Mouse (Mus musculus) heart, embryonic 12.5 days (tissue): ENCODE results near the gene Vsig2. TPM values are rescaled to one million over a fixed set of nuclear protein-coding genes. Genes with fewer than 3 reads are reported as not detected.

Experiments
- ATAC-seq: fragments of 200-750 bp; cut with Nextera tagmentation; 2 replicates; pipeline ENCODE4 v1.8.0; 2017; ENCODE audit warnings: moderate TSS enrichment, moderate library complexity; ENCODE audit not compliant: insufficient number of reproducible peaks, low FRiP score
- H3K27ac ChIP-seq: fragments of 300-500 bp; sonication (generic); 2 replicates; pipeline ENCODE4 v1.5.1; 2016; ENCODE audit warnings: mild to moderate bottlenecking, moderate library complexity; ENCODE audit not compliant: poor library complexity, severe bottlenecking
- H3K27me3 ChIP-seq: fragments of 300-500 bp; sonication (generic); replicated peaks from 2 replicates; pipeline ENCODE4 v1.6.1; 2016; ENCODE audit warnings: mild to moderate bottlenecking, moderate library complexity
- H3K36me3 ChIP-seq: fragments of 300-500 bp; sonication (generic); 2 replicates; pipeline ENCODE4 v1.6.1; 2016; ENCODE audit warnings: mild to moderate bottlenecking, moderate library complexity
- H3K4me1 ChIP-seq: fragments of 300-500 bp; sonication (generic); replicated peaks from 2 replicates; pipeline ENCODE4 v1.6.1; 2016; ENCODE audit warnings: mild to moderate bottlenecking
- H3K4me2 ChIP-seq: fragments of 300-500 bp; sonication (generic); 2 replicates; pipeline ENCODE4 v1.6.1; 2016; ENCODE audit warnings: mild to moderate bottlenecking, moderate library complexity
- H3K4me3 ChIP-seq: fragments of 300-500 bp; sonication (generic); 2 replicates; pipeline ENCODE4 v1.5.1; 2016; ENCODE audit warnings: mild to moderate bottlenecking
- H3K9ac ChIP-seq: fragments of 300-500 bp; sonication (generic); 2 replicates; pipeline ENCODE4 v1.6.1; 2016; ENCODE audit warnings: mild to moderate bottlenecking, moderate library complexity
- H3K9me3 ChIP-seq: fragments of 300-500 bp; sonication (generic); replicated peaks from 2 replicates; pipeline ENCODE4 v1.6.1; 2016; ENCODE audit warnings: mild to moderate bottlenecking, moderate library complexity
- WGBS: fragments of 180-500 bp; shearing (Covaris S2); methylation state at CpG from one replicate; pipeline ENCODE4 v1.1.7; 2016; 5-methylcytosine and 5-hydroxymethylcytosine counted together
- polyA plus RNA-seq: library from polyadenylated mRNA; unstranded; fragments of >200 nt; fragmentation: Nextera tagmentation; extraction: Ambion mirVana; gene quantifications from 2 replicates; pipeline ENCODE4 v1.2.1, GENCODE M21; 2016

Vsig2 gene
- polyA plus RNA-seq, 1 experiment from 2014 or later, result 1.9 TPM

- no peaks in the 10 kb centered on the region for H3K9me3 ChIP-seq
- WGBS, result 2% methylated on average over 23 of the region's 23 CpGs
- H3K4me2 ChIP-seq, result peak overlapping the region; percentile 93
- H3K36me3 ChIP-seq, result no peaks in the 10 kb centered on the region
- H3K4me1 ChIP-seq, result peaks cover 24% of the 10 kb centered on the region
- H3K9ac ChIP-seq, result peak overlapping the region; percentile 41
- ATAC-seq, result peak; percentile 23
- peaks cover 54% of the 10 kb centered on the region for H3K27me3 ChIP-seq
- H3K27ac ChIP-seq, result no peak overlapping the region
- H3K4me3 ChIP-seq, result peak overlapping the region; percentile 50
Measured at GRCm38 (mm10) chr9:37551751-37552531, 12.9 kb downstream of the Vsig2 start.

GRCm38 (mm10) chr9:37552536-37553293 lies 13.7 kb downstream of the Vsig2 start, which contains the start of gene Nrgn:
Gene Nrgn, minus strand, starts transcription at chr9:37552904.
- peak; percentile 80 for ATAC-seq
- H3K27me3 ChIP-seq, result peaks cover 54% of the 10 kb centered on the region
- H3K27ac ChIP-seq, result no peak within 1 kb of the TSS

GRCm38 (mm10) chr9:37554279-37554678 lies 15.2 kb downstream of the Vsig2 start:
- H3K27ac ChIP-seq, result no peak overlapping the region
- no peak overlapping the region for H3K4me3 ChIP-seq
- H3K9ac ChIP-seq, result no peak overlapping the region
- peaks cover 42% of the 10 kb centered on the region for H3K27me3 ChIP-seq
- no peak for ATAC-seq
- WGBS, result 74% methylated on average over 1 of the region's 1 CpGs
- H3K4me1 ChIP-seq, result peaks cover 24% of the 10 kb centered on the region
- H3K9me3 ChIP-seq, result no peaks in the 10 kb centered on the region
- no peaks in the 10 kb centered on the region for H3K36me3 ChIP-seq
- no peak overlapping the region for H3K4me2 ChIP-seq

More at GRCm38 (mm10) chr9:37552536-37553293, 13.7 kb downstream of the Vsig2 start, which contains the start of gene Nrgn:
- Histone ChIP-seq H3K4me1 (peaks cover 24% of the 10 kb centered on the region), H3K4me3 (peak within 1 kb of the TSS; percentile 50), H3K4me2 (peak within 1 kb of the TSS; percentile 93), H3K9me3 (no peaks in the 10 kb centered on the region), H3K9ac (peak within 1 kb of the TSS; percentile 41), H3K36me3 (no peaks in the 10 kb centered on the region)
- 5% methylated on average over 31 of the region's 31 CpGs for WGBS

- H3K36me3 ChIP-seq, result no peaks in the 10 kb centered on the region
- H3K4me1 ChIP-seq, result peaks cover 24% of the 10 kb centered on the region
- no peak within 1 kb of the TSS for H3K9ac ChIP-seq
- no peak within 1 kb of the TSS for H3K27ac ChIP-seq
- 22% methylated on average over 7 of the region's 7 CpGs for WGBS
- no peak within 1 kb of the TSS for H3K4me2 ChIP-seq
- H3K4me3 ChIP-seq, result no peak within 1 kb of the TSS
- no peak for ATAC-seq
- no peaks in the 10 kb centered on the region for H3K9me3 ChIP-seq
- H3K27me3 ChIP-seq, result peaks cover 35% of the 10 kb centered on the region
Measured at GRCm38 (mm10) chr9:37554838-37555748, 16.0 kb downstream of the Vsig2 start, which contains the start of gene Siae. Gene Siae, plus strand, starts transcription at chr9:37555698.

GRCm38 (mm10) chr9:37556366-37556765 lies 17.3 kb downstream of the Vsig2 start:
- WGBS, result 74% methylated on average over 3 of the region's 3 CpGs
- ATAC-seq, result no peak
- H3K4me2 ChIP-seq, result no peak overlapping the region

GRCm38 (mm10) chr9:37560617-37561016 lies 21.6 kb downstream of the Vsig2 start:
- no peaks in the 10 kb centered on the region for H3K36me3 ChIP-seq
- H3K9ac ChIP-seq, result no peak overlapping the region
- H3K9me3 ChIP-seq, result no peaks in the 10 kb centered on the region
- ATAC-seq, result no peak
- no peak overlapping the region for H3K27ac ChIP-seq
- peaks cover 4% of the 10 kb centered on the region; the same call in 1 of the 2 replicates for H3K27me3 ChIP-seq
- H3K4me1 ChIP-seq, result peaks cover 2% of the 10 kb centered on the region
- 88% methylated on average over 2 of the region's 2 CpGs for whole genome bisulfite sequencing
- no peak overlapping the region for H3K4me3 ChIP-seq
- H3K4me2 ChIP-seq, result no peak overlapping the region

More at GRCm38 (mm10) chr9:37556366-37556765, 17.3 kb downstream of the Vsig2 start:
- Histone ChIP-seq H3K9ac (no peak overlapping the region), H3K27me3 (peaks cover 24% of the 10 kb centered on the region), H3K27ac (no peak overlapping the region), H3K9me3 (no peaks in the 10 kb centered on the region), H3K36me3 (no peaks in the 10 kb centered on the region), H3K4me1 (peaks cover 24% of the 10 kb centered on the region), H3K4me3 (no peak overlapping the region)

- H3K4me2 ChIP-seq, result no peak overlapping the region
- H3K27ac ChIP-seq, result no peak overlapping the region
- no peak overlapping the region for H3K4me3 ChIP-seq
- H3K36me3 ChIP-seq, result no peaks in the 10 kb centered on the region
- ATAC-seq, result no peak
- H3K27me3 ChIP-seq, result 0 out of 2 replicates have a peak, but pooled peaks cover 3% of the 10 kb centered on the region
- H3K9me3 ChIP-seq, result no peaks in the 10 kb centered on the region
- H3K9ac ChIP-seq, result no peak overlapping the region
- WGBS, result 52% methylated on average over 1 of the region's 1 CpGs
- H3K4me1 ChIP-seq, result peaks cover 15% of the 10 kb centered on the region
Measured at GRCm38 (mm10) chr9:37563805-37564204, 24.8 kb downstream of the Vsig2 start.

GRCm38 (mm10) chr9:37567019-37567418 lies 28.0 kb downstream of the Vsig2 start:
- no peaks in the 10 kb centered on the region for H3K36me3 ChIP-seq
- ATAC-seq, result no peak
- H3K4me1 ChIP-seq, result peaks cover 27% of the 10 kb centered on the region
- H3K27me3 ChIP-seq, result 0 out of 2 replicates have a peak, but pooled peaks cover 3% of the 10 kb centered on the region
- no peak overlapping the region for H3K9ac ChIP-seq
- H3K27ac ChIP-seq, result no peak overlapping the region
- WGBS, result 72% methylated on average over 2 of the region's 2 CpGs
- H3K4me2 ChIP-seq, result no peak overlapping the region
- H3K4me3 ChIP-seq, result no peak overlapping the region
- H3K9me3 ChIP-seq, result no peaks in the 10 kb centered on the region

GRCm38 (mm10) chr9:37567454-37567853 lies 28.4 kb downstream of the Vsig2 start:
- Histone ChIP-seq H3K4me1 (peaks cover 31% of the 10 kb centered on the region), H3K27ac (no peak overlapping the region), H3K36me3 (no peaks in the 10 kb centered on the region), H3K9ac (no peak overlapping the region), H3K27me3 (0 out of 2 replicates have a peak, but pooled peaks cover 3% of the 10 kb centered on the region), H3K4me3 (no peak overlapping the region), H3K4me2 (peak overlapping the region; percentile 55), H3K9me3 (no peaks in the 10 kb centered on the region)
- no peak for ATAC-seq
- 52% methylated on average over 5 of the region's 5 CpGs for WGBS

- H3K9ac ChIP-seq, result 0 out of 2 replicates have a peak overlapping the region, but pooled peaks have one; percentile 19
- ATAC-seq, result no peak
- H3K27ac ChIP-seq, result no peak overlapping the region
- peaks cover 36% of the 10 kb centered on the region for H3K4me1 ChIP-seq
- H3K36me3 ChIP-seq, result no peaks in the 10 kb centered on the region
- H3K4me2 ChIP-seq, result peak overlapping the region; percentile 55
- H3K4me3 ChIP-seq, result no peak overlapping the region
- no peaks in the 10 kb centered on the region for H3K9me3 ChIP-seq
- H3K27me3 ChIP-seq, result 0 out of 2 replicates have a peak, but pooled peaks cover 3% of the 10 kb centered on the region
- WGBS, result 22% methylated on average over 15 of the region's 15 CpGs
Measured at GRCm38 (mm10) chr9:37567892-37568604, 29.0 kb downstream of the Vsig2 start.
